Mouse (Mus musculus): ENCODE measurements around the gene Cdk20. TPM values are rescaled to one million over a fixed set of nuclear protein-coding genes. Genes with fewer than 3 reads are reported as not detected.

Cdk20 gene
- polyA plus RNA-seq, 1 experiment, result 11.4 TPM

GRCm38 (mm10) chr13:64410604-64411003 lies 21.5 kb upstream of the Cdk20 start:
- Histone ChIP-seq H3K36me3 (ENCODE audit: control insufficient read depth, insufficient read depth) (no peaks in the 10 kb centered on the region), H3K27me3 (ENCODE audit: control insufficient read depth, insufficient read depth, insufficient read length) (no peaks in the 10 kb centered on the region), H3K4me2 (ENCODE audit: low read depth) (peak overlapping the region; percentile 62), H3K79me2 (ENCODE audit: control insufficient read depth, insufficient read depth) (no peaks in the 10 kb centered on the region), H3K4me3 (no peak overlapping the region), H3ac (ENCODE audit: control insufficient read depth, insufficient read length) (no peak overlapping the region)
- no peak for TF ChIP-seq POLR2AphosphoS2 (IDR thresholded peaks at IDR 0.05; ENCODE audit: insufficient read length, low read depth)
- TF ChIP-seq TCF3 (IDR thresholded peaks at IDR 0.05; ENCODE audit: insufficient read length, low read depth), result peak; percentile 74
- peak; percentile 69 to 88 (median 80) for TF ChIP-seq MYOG (IDR thresholded peaks at IDR 0.05; ENCODE audit: control insufficient read depth in 1 of 3, insufficient read depth in 1 of 3, insufficient read length in 2 of 3, low read depth in 2 of 3)
- peak; percentile 75 to 86 (median 80) for TF ChIP-seq MYOD1 (IDR thresholded peaks at IDR 0.05; ENCODE audit: control insufficient read depth in 1 of 3, insufficient read length in 2 of 3, low read depth in 2 of 3)
- no peak for TF ChIP-seq MAX (IDR thresholded peaks at IDR 0.05; ENCODE audit: low read depth)
- peak; percentile 70 for TF ChIP-seq TCF12 (IDR thresholded peaks at IDR 0.05; ENCODE audit: insufficient read depth, poor library complexity, severe bottlenecking)

- TF ChIP-seq REST (IDR thresholded peaks at IDR 0.05; ENCODE audit: insufficient read depth, insufficient read length) (no peak), TCF12 (IDR thresholded peaks at IDR 0.05; ENCODE audit: insufficient read depth, poor library complexity, severe bottlenecking) (no peak), MYOG (IDR thresholded peaks at IDR 0.05; ENCODE audit: control insufficient read depth in 1 of 3, insufficient read depth in 1 of 3, insufficient read length in 2 of 3, low read depth in 2 of 3) (no peak), MYOD1 (IDR thresholded peaks at IDR 0.05; ENCODE audit: control insufficient read depth in 1 of 3, insufficient read length in 2 of 3, low read depth in 2 of 3) (no peak), MAX (IDR thresholded peaks at IDR 0.05; ENCODE audit: low read depth) (no peak), USF1 (IDR thresholded peaks at IDR 0.05; ENCODE audit: low read depth) (no peak), POLR2AphosphoS2 (IDR thresholded peaks at IDR 0.05; ENCODE audit: insufficient read length, low read depth) (no peak), TCF3 (IDR thresholded peaks at IDR 0.05; ENCODE audit: insufficient read length, low read depth) (no peak), SRF (IDR thresholded peaks at IDR 0.05; ENCODE audit: control insufficient read depth, insufficient read length, low read depth) (no peak), E2F4 (IDR thresholded peaks at IDR 0.05; ENCODE audit: insufficient read depth) (no peak), POLR2A (IDR thresholded peaks at IDR 0.05; ENCODE audit: insufficient read length, low read depth) (no peak), CEBPB (IDR thresholded peaks at IDR 0.05; ENCODE audit: insufficient read depth, poor library complexity, severe bottlenecking) (no peak)
- no peak overlapping the region for H3K4me3 ChIP-seq
- no peaks in the 10 kb centered on the region for H3K79me2 ChIP-seq (ENCODE audit: control insufficient read depth, insufficient read depth)
- H3K36me3 ChIP-seq (ENCODE audit: control insufficient read depth, insufficient read depth), result no peaks in the 10 kb centered on the region
- H3K27me3 ChIP-seq (ENCODE audit: control insufficient read depth, insufficient read depth, insufficient read length), result no peaks in the 10 kb centered on the region
- H3K4me2 ChIP-seq (ENCODE audit: low read depth), result peak overlapping the region; percentile 62
- H3ac ChIP-seq (ENCODE audit: control insufficient read depth, insufficient read length), result no peak overlapping the region
Observed at GRCm38 (mm10) chr13:64411282-64411681, 20.8 kb upstream of the Cdk20 start.

DNA sequence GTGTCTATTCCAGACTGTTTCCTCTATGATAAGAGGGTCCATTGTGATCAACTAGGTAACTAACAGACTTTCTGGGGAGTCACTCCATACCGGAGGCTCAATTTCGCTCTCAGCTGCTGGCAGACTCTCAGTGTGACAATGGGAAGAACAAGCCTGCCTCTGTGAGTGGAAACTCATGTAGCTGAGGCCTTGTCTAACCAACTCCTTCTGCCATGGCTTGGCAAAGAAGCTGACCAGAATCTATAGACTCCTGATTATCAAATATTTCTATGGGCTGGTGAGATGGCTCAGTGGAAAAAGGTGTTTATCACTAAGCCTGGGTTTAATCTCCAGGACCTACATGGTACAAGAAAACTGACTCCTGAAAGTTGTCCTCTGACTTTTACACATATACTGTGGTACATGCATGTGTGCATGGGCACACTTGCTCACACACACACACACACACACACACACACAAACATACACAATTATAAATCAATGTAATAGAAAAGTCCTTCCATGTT lies 19.3 kb upstream of the Cdk20 start:
- Histone ChIP-seq H3K79me2 (ENCODE audit: control insufficient read depth, insufficient read depth) (no peaks in the 10 kb centered on the region), H3K4me2 (ENCODE audit: low read depth) (no peak overlapping the region), H3ac (ENCODE audit: control insufficient read depth, insufficient read length) (no peak overlapping the region), H3K27me3 (ENCODE audit: control insufficient read depth, insufficient read depth, insufficient read length) (no peaks in the 10 kb centered on the region), H3K4me3 (no peak overlapping the region), H3K36me3 (ENCODE audit: control insufficient read depth, insufficient read depth) (no peaks in the 10 kb centered on the region)
- TF ChIP-seq TCF3 (IDR thresholded peaks at IDR 0.05; ENCODE audit: insufficient read length, low read depth), result no peak
- TF ChIP-seq TCF12 (IDR thresholded peaks at IDR 0.05; ENCODE audit: insufficient read depth, poor library complexity, severe bottlenecking), result no peak
- no peak for TF ChIP-seq E2F4 (IDR thresholded peaks at IDR 0.05; ENCODE audit: insufficient read depth)
- no peak for TF ChIP-seq MYOG (IDR thresholded peaks at IDR 0.05; ENCODE audit: control insufficient read depth in 1 of 3, insufficient read depth in 1 of 3, insufficient read length in 2 of 3, low read depth in 2 of 3)
- TF ChIP-seq MYOD1 (IDR thresholded peaks at IDR 0.05; ENCODE audit: control insufficient read depth in 1 of 3, insufficient read length in 2 of 3, low read depth in 2 of 3), result no peak
- no peak for TF ChIP-seq MAX (IDR thresholded peaks at IDR 0.05; ENCODE audit: low read depth)
- no peak for TF ChIP-seq SRF (IDR thresholded peaks at IDR 0.05; ENCODE audit: control insufficient read depth, insufficient read length, low read depth)
- no peak for TF ChIP-seq POLR2A (IDR thresholded peaks at IDR 0.05; ENCODE audit: insufficient read length, low read depth)
- no peak for TF ChIP-seq CEBPB (IDR thresholded peaks at IDR 0.05; ENCODE audit: insufficient read depth, poor library complexity, severe bottlenecking)
- no peak for TF ChIP-seq POLR2AphosphoS2 (IDR thresholded peaks at IDR 0.05; ENCODE audit: insufficient read length, low read depth)
- TF ChIP-seq USF1 (IDR thresholded peaks at IDR 0.05; ENCODE audit: low read depth), result no peak
- TF ChIP-seq REST (IDR thresholded peaks at IDR 0.05; ENCODE audit: insufficient read depth, insufficient read length), result no peak

DNA sequence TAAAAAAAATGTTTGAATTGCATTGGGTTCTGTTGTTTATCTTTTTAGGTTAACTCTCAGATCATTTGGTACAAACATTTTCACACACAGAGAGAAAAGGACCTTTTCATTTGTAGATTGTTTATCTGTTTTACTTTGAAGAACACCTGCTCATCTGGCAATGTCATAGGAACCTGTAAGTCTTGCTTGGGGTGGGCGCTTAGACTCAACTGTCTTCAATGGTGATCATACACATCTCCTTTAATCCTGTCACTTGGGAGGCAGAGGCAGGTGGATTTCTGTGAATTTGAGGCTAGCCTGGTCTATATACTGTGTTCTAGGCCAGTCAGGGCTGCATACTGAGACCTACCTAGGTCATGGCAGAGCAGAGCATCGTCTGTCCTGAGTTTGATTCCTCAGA lies 16.5 kb upstream of the Cdk20 start:
- no peak overlapping the region for H3K4me2 ChIP-seq (ENCODE audit: low read depth)
- H3K27me3 ChIP-seq (ENCODE audit: control insufficient read depth, insufficient read depth, insufficient read length), result no peaks in the 10 kb centered on the region
- no peaks in the 10 kb centered on the region for H3K79me2 ChIP-seq (ENCODE audit: control insufficient read depth, insufficient read depth)
- H3K36me3 ChIP-seq (ENCODE audit: control insufficient read depth, insufficient read depth), result no peaks in the 10 kb centered on the region
- TF ChIP-seq REST (IDR thresholded peaks at IDR 0.05; ENCODE audit: insufficient read depth, insufficient read length), result no peak
- TF ChIP-seq POLR2A (IDR thresholded peaks at IDR 0.05; ENCODE audit: insufficient read length, low read depth), result no peak
- no peak for TF ChIP-seq E2F4 (IDR thresholded peaks at IDR 0.05; ENCODE audit: insufficient read depth)
- H3ac ChIP-seq (ENCODE audit: control insufficient read depth, insufficient read length), result no peak overlapping the region
- H3K4me3 ChIP-seq, result no peak overlapping the region

- H3K79me2 ChIP-seq (ENCODE audit: control insufficient read depth, insufficient read depth), result no peaks in the 10 kb centered on the region
- H3ac ChIP-seq (ENCODE audit: control insufficient read depth, insufficient read length), result no peak overlapping the region
- H3K4me2 ChIP-seq (ENCODE audit: low read depth), result no peak overlapping the region
- H3K27me3 ChIP-seq (ENCODE audit: control insufficient read depth, insufficient read depth, insufficient read length), result no peaks in the 10 kb centered on the region
- no peaks in the 10 kb centered on the region for H3K36me3 ChIP-seq (ENCODE audit: control insufficient read depth, insufficient read depth)
- TF ChIP-seq POLR2A (IDR thresholded peaks at IDR 0.05; ENCODE audit: insufficient read length, low read depth) (no peak), MYOG (IDR thresholded peaks at IDR 0.05; ENCODE audit: control insufficient read depth in 1 of 3, insufficient read depth in 1 of 3, insufficient read length in 2 of 3, low read depth in 2 of 3) (peak in 2 of 3 experiments; percentile 37 to 66), TCF3 (IDR thresholded peaks at IDR 0.05; ENCODE audit: insufficient read length, low read depth) (peak; percentile 42), MYOD1 (IDR thresholded peaks at IDR 0.05; ENCODE audit: control insufficient read depth in 1 of 3, insufficient read length in 2 of 3, low read depth in 2 of 3) (peak in 2 of 3 experiments; percentile 63 to 67)
- no peak overlapping the region for H3K4me3 ChIP-seq
Observed at GRCm38 (mm10) chr13:64416955-64417601, 15.0 kb upstream of the Cdk20 start.

Data from myocyte (in vitro differentiated cells).